Mouse (Mus musculus): ENCODE results near the gene Parva. TPM values are rescaled to one million over a fixed set of nuclear protein-coding genes. Genes with fewer than 3 reads are reported as not detected.

Gene Parva
- polyA plus RNA-seq (2012; rRNA removed) = 78.3 and 82.5 TPM in 2 replicates

- TF ChIP-seq CTCF (conservative IDR thresholded peaks at IDR 0.05; ENCODE audit: insufficient read depth, insufficient read length, low read depth, low read length) (no peak), POLR2A (IDR thresholded peaks at IDR 0.05; ENCODE audit: low read depth, low read length) (peak; percentile 56)
- H3K4me1 ChIP-seq (ENCODE audit: control insufficient read depth, insufficient read depth, low read length) = peaks cover 12% of the 10 kb centered on the region; the same call in 1 of the 2 replicates
- 1% methylated on average over 49 of the region's 49 CpGs for WGBS
Measured at GRCm38 (mm10) chr7:112427357-112428157, at the start of gene Parva. Parva (plus strand) TSS chr7:112427505.

GRCm38 (mm10) chr7:112378056-112378455, 49.2 kb upstream of the Parva start:
- TF ChIP-seq POLR2A (IDR thresholded peaks at IDR 0.05; ENCODE audit: low read depth, low read length) = no peak
- H3K36me3 ChIP-seq (ENCODE audit: control insufficient read depth, insufficient read depth, low read length) = no peaks in the 10 kb centered on the region
- H3K27ac ChIP-seq (ENCODE audit: insufficient read depth, low read depth, low read length) = no peak overlapping the region
- WGBS = 77% methylated on average over 5 of the region's 5 CpGs
- H3K4me1 ChIP-seq (ENCODE audit: control insufficient read depth, insufficient read depth, low read length) = peaks cover 17% of the 10 kb centered on the region; the same call in 1 of the 2 replicates
- H3K27me3 ChIP-seq (replicated peaks; ENCODE audit: control insufficient read depth, insufficient read depth, low read length) = no peaks in the 10 kb centered on the region
- no peak for DNase-seq
- no peak overlapping the region for H3K4me3 ChIP-seq (ENCODE audit: insufficient read depth, low read depth, low read length)

More at GRCm38 (mm10) chr7:112427357-112428157, at the start of gene Parva:
- DNase-seq = peak; percentile 88
- Histone ChIP-seq H3K36me3 (ENCODE audit: control insufficient read depth, insufficient read depth, low read length) (no peaks in the 10 kb centered on the region), H3K27ac (ENCODE audit: insufficient read depth, low read depth, low read length) (peak within 1 kb of the TSS; percentile 96), H3K4me3 (ENCODE audit: insufficient read depth, low read depth, low read length) (peak within 1 kb of the TSS; percentile 75), H3K27me3 (replicated peaks; ENCODE audit: control insufficient read depth, insufficient read depth, low read length) (no peaks in the 10 kb centered on the region)

GRCm38 (mm10) chr7:112378476-112378875, 48.8 kb upstream of the Parva start:
- H3K27me3 ChIP-seq (replicated peaks; ENCODE audit: control insufficient read depth, insufficient read depth, low read length) = no peaks in the 10 kb centered on the region
- no peak overlapping the region for H3K27ac ChIP-seq (ENCODE audit: insufficient read depth, low read depth, low read length)
- H3K4me3 ChIP-seq (ENCODE audit: insufficient read depth, low read depth, low read length) = no peak overlapping the region
- no peak for DNase-seq
- WGBS = 64% methylated on average over 5 of the region's 5 CpGs
- H3K4me1 ChIP-seq (ENCODE audit: control insufficient read depth, insufficient read depth, low read length) = peaks cover 14% of the 10 kb centered on the region; the same call in 1 of the 2 replicates
- TF ChIP-seq CTCF (conservative IDR thresholded peaks at IDR 0.05; ENCODE audit: insufficient read depth, insufficient read length, low read depth, low read length) (no peak), POLR2A (IDR thresholded peaks at IDR 0.05; ENCODE audit: low read depth, low read length) (no peak)
- H3K36me3 ChIP-seq (ENCODE audit: control insufficient read depth, insufficient read depth, low read length) = no peaks in the 10 kb centered on the region

GRCm38 (mm10) chr7:112386521-112386920, 40.8 kb upstream of the Parva start:
- Histone ChIP-seq H3K4me3 (ENCODE audit: insufficient read depth, low read depth, low read length) (no peak overlapping the region), H3K27ac (ENCODE audit: insufficient read depth, low read depth, low read length) (no peak overlapping the region), H3K36me3 (ENCODE audit: control insufficient read depth, insufficient read depth, low read length) (no peaks in the 10 kb centered on the region), H3K4me1 (ENCODE audit: control insufficient read depth, insufficient read depth, low read length) (peaks cover 3% of the 10 kb centered on the region; the same call in 1 of the 2 replicates), H3K27me3 (replicated peaks; ENCODE audit: control insufficient read depth, insufficient read depth, low read length) (no peaks in the 10 kb centered on the region)
- TF ChIP-seq POLR2A (IDR thresholded peaks at IDR 0.05; ENCODE audit: low read depth, low read length) = no peak
- TF ChIP-seq CTCF (conservative IDR thresholded peaks at IDR 0.05; ENCODE audit: insufficient read depth, insufficient read length, low read depth, low read length) = no peak
- no peak for DNase-seq
- 60% methylated on average over 5 of the region's 5 CpGs for WGBS

- 78% methylated on average over 5 of the region's 5 CpGs for WGBS
- Histone ChIP-seq H3K4me3 (ENCODE audit: insufficient read depth, low read depth, low read length) (no peak overlapping the region), H3K27ac (ENCODE audit: insufficient read depth, low read depth, low read length) (no peak overlapping the region), H3K4me1 (ENCODE audit: control insufficient read depth, insufficient read depth, low read length) (peaks cover 3% of the 10 kb centered on the region; the same call in 1 of the 2 replicates), H3K36me3 (ENCODE audit: control insufficient read depth, insufficient read depth, low read length) (no peaks in the 10 kb centered on the region), H3K27me3 (replicated peaks; ENCODE audit: control insufficient read depth, insufficient read depth, low read length) (no peaks in the 10 kb centered on the region)
- no peak for DNase-seq
- TF ChIP-seq CTCF (conservative IDR thresholded peaks at IDR 0.05; ENCODE audit: insufficient read depth, insufficient read length, low read depth, low read length) = no peak
- no peak for TF ChIP-seq POLR2A (IDR thresholded peaks at IDR 0.05; ENCODE audit: low read depth, low read length)
Measured at GRCm38 (mm10) chr7:112387876-112388275, 39.4 kb upstream of the Parva start.

- Histone ChIP-seq H3K27ac (ENCODE audit: insufficient read depth, low read depth, low read length) (no peak overlapping the region), H3K4me3 (ENCODE audit: insufficient read depth, low read depth, low read length) (no peak overlapping the region), H3K27me3 (replicated peaks; ENCODE audit: control insufficient read depth, insufficient read depth, low read length) (no peaks in the 10 kb centered on the region), H3K4me1 (ENCODE audit: control insufficient read depth, insufficient read depth, low read length) (peaks cover 3% of the 10 kb centered on the region; the same call in 1 of the 2 replicates), H3K36me3 (ENCODE audit: control insufficient read depth, insufficient read depth, low read length) (no peaks in the 10 kb centered on the region)
- WGBS = 77% methylated on average over 5 of the region's 5 CpGs
- DNase-seq = no peak
- TF ChIP-seq POLR2A (IDR thresholded peaks at IDR 0.05; ENCODE audit: low read depth, low read length) (no peak), CTCF (conservative IDR thresholded peaks at IDR 0.05; ENCODE audit: insufficient read depth, insufficient read length, low read depth, low read length) (no peak)
Measured at GRCm38 (mm10) chr7:112388363-112388875, 38.9 kb upstream of the Parva start.

GRCm38 (mm10) chr7:112389611-112390251, 37.6 kb upstream of the Parva start:
- Histone ChIP-seq H3K27me3 (replicated peaks; ENCODE audit: control insufficient read depth, insufficient read depth, low read length) (no peaks in the 10 kb centered on the region), H3K4me3 (ENCODE audit: insufficient read depth, low read depth, low read length) (no peak overlapping the region), H3K27ac (ENCODE audit: insufficient read depth, low read depth, low read length) (no peak overlapping the region), H3K4me1 (ENCODE audit: control insufficient read depth, insufficient read depth, low read length) (peaks cover 3% of the 10 kb centered on the region; the same call in 1 of the 2 replicates), H3K36me3 (ENCODE audit: control insufficient read depth, insufficient read depth, low read length) (no peaks in the 10 kb centered on the region)
- 36% methylated on average over 6 of the region's 6 CpGs for WGBS
- no peak for TF ChIP-seq POLR2A (IDR thresholded peaks at IDR 0.05; ENCODE audit: low read depth, low read length)
- no peak for TF ChIP-seq CTCF (conservative IDR thresholded peaks at IDR 0.05; ENCODE audit: insufficient read depth, insufficient read length, low read depth, low read length)
- no peak for DNase-seq
